Mouse (Mus musculus) layer of hippocampus, adult 6 months (tissue): ENCODE measurements around the gene Ankrd50. TPM values are rescaled to one million over a fixed set of nuclear protein-coding genes. Genes with fewer than 3 reads are reported as not detected.

Source experiments
- long read RNA-seq, 2 experiments: library from polyadenylated mRNA; unstranded; transcript quantifications; one replicate each; pipeline ENCODE4 v2.0.0; 2019 to 2020
- polyA plus RNA-seq: library from polyadenylated mRNA; unstranded; fragments of <200 nt; fragmentation: Nextera tagmentation; gene quantifications from 2 replicates; pipeline ENCODE4 v1.2.3, GENCODE M21; 2021

Gene Ankrd50
- polyA plus RNA-seq, result 4.7 TPM in 2 replicates
- long read RNA-seq, experiment 1, full-length matches to known transcripts, result 6 of 12 reads
- long read RNA-seq, experiment 1, partial matches to known transcripts, result 0 of 12 reads
- long read RNA-seq, experiment 1, other reads (novel, unspliced or antisense), result 6 of 12 reads
- long read RNA-seq, experiment 2, full-length matches to known transcripts, result 11 of 18 reads
- long read RNA-seq, experiment 2, partial matches to known transcripts, result 1 of 18 reads
- long read RNA-seq, experiment 2, other reads (novel, unspliced or antisense), result 6 of 18 reads

DNA sequence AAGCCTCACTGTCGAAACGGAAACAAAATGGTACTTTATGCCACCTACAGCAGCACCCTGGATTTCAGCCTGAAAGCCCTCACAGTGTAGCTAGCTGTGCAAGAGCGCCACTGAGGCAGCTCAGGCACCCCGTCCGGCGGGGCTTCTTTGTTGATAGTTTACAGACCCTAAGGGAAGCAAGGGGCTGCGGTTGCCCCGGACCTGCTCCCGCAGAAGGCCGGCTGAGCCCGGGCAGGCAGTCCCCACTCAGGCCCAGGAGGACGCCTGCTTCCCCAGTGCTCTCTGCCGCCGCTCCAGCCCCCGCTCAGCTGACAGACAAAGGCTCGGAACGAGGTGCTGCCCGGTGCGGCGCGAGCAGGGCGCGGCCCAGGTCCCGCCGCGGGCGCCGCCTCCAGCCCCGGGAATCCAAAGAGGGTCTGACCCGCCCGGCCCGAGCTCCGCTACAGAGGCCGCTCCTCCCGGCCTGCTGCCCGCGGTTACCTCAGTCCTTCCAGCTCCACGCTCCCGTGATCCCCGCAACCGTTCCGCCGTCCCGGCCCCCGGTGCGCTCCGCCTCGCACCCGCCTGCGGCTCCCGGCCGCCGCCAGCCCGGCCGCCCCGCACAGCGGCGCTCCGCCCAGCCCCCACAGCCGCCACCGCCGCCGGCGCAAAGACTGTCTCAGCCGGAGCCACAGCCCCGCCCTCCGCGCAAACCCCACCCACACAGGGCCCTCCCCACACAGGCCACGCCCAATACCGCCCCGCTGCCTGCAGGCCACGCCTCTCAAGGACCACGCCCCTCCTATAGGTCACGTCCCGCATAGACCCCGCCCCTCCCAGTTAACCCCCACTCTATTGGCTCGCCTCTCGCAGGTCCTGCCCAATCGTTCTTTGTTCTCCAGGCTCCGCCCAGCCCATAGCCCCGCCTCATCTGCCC is at the start of gene Ankrd50:
TSS of gene Ankrd50 (minus strand) at position 654 of the 916 bp plus-strand sequence.

